Mouse (Mus musculus) MEL-GATA-1-ER (cell line): ENCODE results near the gene Vrtn.

Experiments used
- DNase-seq: peaks from one replicate; pipeline ENCODE4 v3.0.0-alpha.2; 2012; ENCODE audit warnings: low read depth; ENCODE audit errors: extremely low read depth

Vrtn gene

DNA sequence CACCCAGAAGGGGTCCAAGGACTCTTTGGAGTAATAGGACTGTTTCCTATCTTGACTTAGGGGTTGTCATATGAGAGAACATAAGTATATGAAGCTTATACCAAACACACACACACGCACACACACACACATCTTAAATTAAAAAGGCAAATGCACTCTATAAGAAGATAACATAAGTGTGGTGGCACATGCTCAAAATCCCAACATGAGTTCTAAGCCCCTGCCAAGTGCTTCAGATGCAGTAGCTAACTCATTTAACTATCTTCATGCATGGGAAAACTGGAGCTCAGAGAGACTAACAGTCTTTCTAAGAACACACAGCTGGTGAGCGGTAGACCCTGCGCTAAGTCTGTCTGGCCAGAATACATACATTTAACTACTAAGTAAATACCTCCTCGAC is 46.7 kb downstream of the Vrtn start:
- DNase-seq, result no peak

DNA sequence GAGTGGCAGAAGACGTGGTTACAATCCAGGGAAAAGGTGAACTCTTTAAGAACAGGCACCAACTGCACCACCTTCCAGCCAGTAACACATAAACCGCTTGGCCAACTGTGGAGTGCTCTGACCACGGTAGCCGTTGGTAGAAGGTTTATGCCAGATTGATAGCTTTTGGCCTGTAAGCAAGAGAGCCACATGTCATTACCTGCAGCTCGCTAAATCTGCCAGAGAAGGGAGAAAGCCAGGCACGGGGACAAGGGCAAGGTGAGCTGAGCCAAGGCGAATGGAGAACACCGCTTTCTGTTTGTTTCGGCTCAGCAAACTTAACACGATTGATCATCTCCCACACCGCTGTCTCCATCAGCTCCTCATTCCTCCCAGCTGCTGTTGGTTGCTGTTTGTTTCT is 48.2 kb downstream of the Vrtn start:
- DNase-seq, result no peak

GRCm38 (mm10) chr12:84691347-84691746 is 50.5 kb downstream of the Vrtn start:
- DNase-seq, result no peak

DNA sequence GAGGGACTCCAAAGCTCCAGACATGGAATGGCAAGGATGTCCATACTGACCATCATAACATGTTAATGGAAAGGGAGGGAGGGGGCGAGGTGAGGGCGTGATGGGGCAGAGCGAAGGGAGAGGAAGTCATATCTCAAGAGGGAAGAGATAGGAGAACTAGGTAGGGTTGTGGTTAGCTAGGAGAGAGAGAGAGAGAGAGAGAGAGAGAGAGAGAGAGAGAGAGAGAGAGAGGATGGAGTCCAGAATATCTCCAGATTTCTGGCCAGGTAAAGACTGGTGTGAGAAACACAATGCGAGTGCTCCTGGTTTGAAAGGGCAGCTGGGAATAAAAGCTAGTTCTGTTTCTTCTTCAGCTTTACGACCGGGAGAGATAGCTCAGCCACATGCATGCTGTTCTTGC is 51.3 kb downstream of the Vrtn start:
- no peak for DNase-seq

DNA sequence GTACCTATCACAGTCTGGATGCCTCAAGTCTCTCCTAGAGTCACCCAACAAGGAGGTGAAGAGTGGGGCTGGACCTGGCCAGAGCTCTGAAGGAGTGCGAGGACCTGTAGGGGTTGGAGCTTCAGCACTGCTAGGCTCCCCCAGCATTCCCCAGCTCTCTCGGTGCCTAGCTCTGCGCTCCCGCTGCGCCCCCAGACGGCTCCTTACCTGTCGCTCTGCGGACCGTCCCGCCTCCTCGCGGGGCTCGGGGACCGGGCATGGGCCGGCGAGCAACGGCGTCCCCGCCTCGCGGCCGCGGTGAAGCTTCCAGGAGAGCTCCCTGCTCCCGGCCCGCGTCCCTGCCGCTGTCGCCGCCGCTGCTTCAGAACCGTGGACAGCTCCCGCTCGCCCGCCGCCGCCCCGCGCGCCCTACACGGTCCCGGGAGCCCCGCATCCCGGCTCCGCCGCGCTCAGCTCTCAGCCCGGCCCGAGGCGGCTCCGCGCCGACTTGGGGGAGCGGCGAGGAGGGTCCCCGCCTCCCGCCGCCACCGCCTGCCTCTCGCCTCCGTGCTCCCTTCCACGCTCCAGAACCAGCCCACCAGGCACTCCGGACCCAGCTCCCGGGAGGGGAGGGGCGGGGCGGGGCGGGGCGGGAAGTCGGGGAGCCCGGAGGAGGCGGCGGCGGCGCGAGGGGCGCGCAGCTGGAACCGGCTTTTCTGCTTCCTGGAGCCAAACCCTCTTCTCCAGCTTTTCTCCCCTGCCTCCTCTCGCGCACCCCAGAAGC is 57.7 kb downstream of the Vrtn start, which contains the start of gene Syndig1l:
Gene Syndig1l, minus strand, starts transcription at position 513 of the 763 bp plus-strand sequence.
- no peak for DNase-seq
